Mouse (Mus musculus): ENCODE results near the gene Galr3. TPM values are rescaled to one million over a fixed set of nuclear protein-coding genes. Genes with fewer than 3 reads are reported as not detected.
"Not testable (repeated sequence)": the region's sequence is repeated elsewhere in the genome, so short reads cannot be mapped to it uniquely, and the experiment has no call there.

Galr3 gene
- polyA plus RNA-seq, 1 experiment from 2014 or later: not detected

- no peaks in the 10 kb centered on the region for H3K27me3 ChIP-seq
- H3K9ac ChIP-seq: peak overlapping the region; percentile 100
- WGBS: 5% methylated on average over 46 of the region's 46 CpGs
- ATAC-seq (ENCODE audit: insufficient number of reproducible peaks, insufficient read depth, low FRiP score, low TSS enrichment): no peak
- H3K4me1 ChIP-seq: peaks cover 37% of the 10 kb centered on the region
- H3K36me3 ChIP-seq: no peaks in the 10 kb centered on the region
- H3K4me3 ChIP-seq: peak overlapping the region; percentile 74
- H3K4me2 ChIP-seq (replicated peaks): peak overlapping the region; percentile 98
- H3K9me3 ChIP-seq: no peaks in the 10 kb centered on the region
- peak overlapping the region; percentile 99 for H3K27ac ChIP-seq
Observed at GRCm38 (mm10) chr15:79027291-79028205, 14.1 kb upstream of the Galr3 start.

DNA sequence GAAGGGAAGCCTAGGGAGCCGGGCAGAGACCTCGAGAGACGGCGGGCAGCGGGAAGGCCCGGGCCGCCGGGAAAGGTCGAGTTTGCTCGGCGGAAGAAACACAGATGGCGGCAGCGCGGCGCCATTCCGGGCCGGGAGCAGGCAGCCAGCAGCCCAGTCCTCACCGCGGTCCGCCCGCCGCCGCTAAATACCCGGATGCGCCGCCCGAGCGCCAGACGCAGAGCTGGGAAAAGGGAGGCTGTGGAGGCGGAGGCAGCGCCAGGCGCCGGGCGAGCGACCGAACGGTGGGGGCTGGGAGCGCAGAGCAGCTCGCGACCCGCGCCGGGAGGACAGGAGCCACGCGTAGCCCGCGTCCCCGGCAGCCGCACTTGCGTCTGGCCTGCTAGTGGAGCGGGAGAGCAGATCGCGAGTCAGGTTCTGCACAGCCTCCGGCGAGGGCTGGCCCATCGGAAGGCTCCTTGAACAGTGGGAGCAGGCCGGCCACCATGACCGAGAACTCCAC is 13.4 kb upstream of the Galr3 start, which contains the start of gene H1f0:
H1f0 (plus strand) TSS at position 214 of the 502 bp plus-strand sequence.
- peak within 1 kb of the TSS; percentile 99 for H3K27ac ChIP-seq
- peak within 1 kb of the TSS; percentile 74 for H3K4me3 ChIP-seq
- H3K4me2 ChIP-seq (replicated peaks): peak within 1 kb of the TSS; percentile 98
- no peaks in the 10 kb centered on the region for H3K9me3 ChIP-seq
- no peaks in the 10 kb centered on the region for H3K27me3 ChIP-seq
- H3K9ac ChIP-seq: peak within 1 kb of the TSS; percentile 100
- peak; percentile 59; the same call in 1 of the 2 replicates for ATAC-seq (ENCODE audit: insufficient number of reproducible peaks, insufficient read depth, low FRiP score, low TSS enrichment)
- peaks cover 37% of the 10 kb centered on the region for H3K4me1 ChIP-seq
- under 1% methylated on average over 58 of the region's 58 CpGs for WGBS
- no peaks in the 10 kb centered on the region for H3K36me3 ChIP-seq

DNA sequence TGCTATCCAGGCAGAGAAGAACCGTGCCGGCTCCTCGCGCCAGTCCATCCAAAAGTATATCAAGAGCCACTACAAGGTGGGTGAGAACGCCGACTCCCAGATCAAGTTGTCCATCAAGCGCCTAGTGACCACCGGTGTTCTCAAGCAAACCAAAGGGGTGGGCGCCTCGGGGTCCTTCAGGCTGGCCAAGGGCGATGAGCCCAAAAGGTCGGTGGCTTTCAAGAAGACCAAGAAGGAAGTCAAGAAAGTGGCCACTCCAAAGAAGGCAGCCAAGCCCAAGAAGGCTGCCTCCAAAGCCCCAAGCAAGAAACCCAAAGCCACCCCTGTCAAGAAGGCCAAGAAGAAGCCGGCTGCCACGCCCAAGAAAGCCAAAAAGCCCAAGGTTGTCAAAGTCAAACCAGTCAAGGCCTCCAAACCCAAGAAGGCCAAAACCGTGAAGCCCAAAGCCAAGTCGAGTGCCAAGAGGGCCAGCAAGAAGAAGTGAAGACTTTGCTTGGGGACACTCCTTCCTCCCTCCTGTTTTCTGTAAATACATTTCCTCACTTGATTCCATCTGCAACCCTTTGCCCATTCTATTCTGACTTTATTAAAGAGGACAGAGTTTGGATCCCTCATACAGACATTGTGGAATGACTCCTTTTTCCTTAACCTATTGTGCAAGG is 12.7 kb upstream of the Galr3 start:
- Histone ChIP-seq H3K27me3 (no peaks in the 10 kb centered on the region), H3K9me3 (no peaks in the 10 kb centered on the region), H3K4me2 (replicated peaks) (peak overlapping the region; percentile 98), H3K9ac (peak overlapping the region; percentile 100), H3K4me1 (peaks cover 37% of the 10 kb centered on the region), H3K36me3 (no peaks in the 10 kb centered on the region), H3K27ac (peak overlapping the region; percentile 99), H3K4me3 (peak overlapping the region; percentile 74)
- 39% methylated on average over 16 of the region's 16 CpGs for WGBS
- no peak for ATAC-seq (ENCODE audit: insufficient number of reproducible peaks, insufficient read depth, low FRiP score, low TSS enrichment)

DNA sequence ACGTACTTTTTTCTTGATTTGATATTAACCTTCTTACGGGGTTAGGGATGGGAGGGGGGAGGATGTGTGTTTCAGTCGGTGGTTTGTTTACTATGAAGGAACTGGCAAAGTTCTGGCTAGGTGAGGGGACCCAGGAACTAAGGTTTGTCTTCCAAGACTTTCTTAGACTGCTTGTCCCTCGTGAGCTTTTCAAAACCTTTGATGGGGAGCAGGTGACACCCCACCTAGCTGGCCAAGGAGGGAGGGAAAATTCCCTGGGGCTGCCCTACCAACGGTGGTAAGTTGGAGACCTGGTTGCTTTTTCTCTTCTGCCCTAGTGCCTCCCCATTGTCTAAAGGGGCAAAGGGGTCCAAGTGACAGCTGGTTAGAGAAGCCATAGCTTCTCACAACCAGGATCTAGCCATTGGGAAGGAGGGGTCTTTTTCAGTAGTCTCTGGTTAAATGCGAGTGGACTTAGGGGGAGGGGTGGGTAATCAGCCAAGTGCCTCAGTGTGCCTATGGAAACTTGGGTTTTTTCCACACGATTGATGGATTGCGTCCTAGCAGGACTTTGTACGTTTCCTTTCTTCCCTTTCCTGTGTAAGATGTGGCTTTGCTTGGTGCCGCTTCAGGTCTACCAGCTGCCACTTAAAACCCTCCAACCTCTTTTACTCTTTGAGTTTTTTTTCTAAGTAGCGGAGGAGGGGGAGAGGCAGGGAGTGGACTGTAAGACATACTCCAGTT is 12.0 kb upstream of the Galr3 start:
- 13% methylated on average over 11 of the region's 11 CpGs for WGBS

GRCm38 (mm10) chr15:79030551-79031435 is 10.9 kb upstream of the Galr3 start:
- peaks cover 32% of the 10 kb centered on the region for H3K4me1 ChIP-seq
- ATAC-seq (ENCODE audit: insufficient number of reproducible peaks, insufficient read depth, low FRiP score, low TSS enrichment): peak; percentile 72
- under 1% methylated on average over 52 of the region's 52 CpGs for WGBS
- peak overlapping the region; percentile 100 for H3K9ac ChIP-seq
- H3K4me2 ChIP-seq (replicated peaks): peak overlapping the region; percentile 98
- no peaks in the 10 kb centered on the region for H3K9me3 ChIP-seq
- H3K4me3 ChIP-seq: peak overlapping the region; percentile 74
- no peaks in the 10 kb centered on the region for H3K27me3 ChIP-seq
- peak overlapping the region; percentile 79 for H3K27ac ChIP-seq
- peaks cover 12% of the 10 kb centered on the region for H3K36me3 ChIP-seq

More for the DNA sequence above, 12.0 kb upstream of the Galr3 start:
- 0 out of 2 replicates have a peak, but pooled peaks cover 4% of the 10 kb centered on the region for H3K36me3 ChIP-seq
- ATAC-seq (ENCODE audit: insufficient number of reproducible peaks, insufficient read depth, low FRiP score, low TSS enrichment): no peak
- H3K4me3 ChIP-seq: peak overlapping the region; percentile 74
- H3K9ac ChIP-seq: peak overlapping the region; percentile 100
- no peaks in the 10 kb centered on the region for H3K27me3 ChIP-seq
- H3K9me3 ChIP-seq: no peaks in the 10 kb centered on the region
- peak overlapping the region; percentile 98 for H3K4me2 ChIP-seq (replicated peaks)
- peak overlapping the region; percentile 78 for H3K27ac ChIP-seq
- H3K4me1 ChIP-seq: peaks cover 37% of the 10 kb centered on the region

DNA sequence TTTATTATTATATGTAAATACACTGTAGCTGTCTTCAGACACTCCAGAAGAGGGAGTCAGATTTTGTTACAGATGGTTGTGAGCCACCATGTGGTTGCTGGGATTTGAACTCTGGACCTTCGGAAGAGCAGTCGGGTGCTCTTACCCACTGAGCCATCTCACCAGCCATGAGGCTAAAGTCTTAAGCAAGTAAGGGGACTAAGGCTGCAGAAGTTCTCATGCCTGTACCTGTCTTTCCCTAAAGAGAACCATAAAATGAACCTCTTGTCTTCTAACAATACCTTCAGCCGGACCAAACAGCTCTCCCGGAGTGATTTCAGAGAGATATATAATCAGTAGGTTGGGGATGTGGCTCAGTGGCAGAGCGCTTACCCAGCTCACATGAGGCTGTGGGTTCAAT is 9.8 kb upstream of the Galr3 start:
- H3K27ac ChIP-seq; H3K4me3 ChIP-seq; H3K9me3 ChIP-seq; H3K27me3 ChIP-seq; H3K9ac ChIP-seq; ATAC-seq (ENCODE audit: insufficient number of reproducible peaks, insufficient read depth, low FRiP score, low TSS enrichment): not testable (repeated sequence)
- Histone ChIP-seq H3K36me3 (peaks cover 23% of the 10 kb centered on the region), H3K4me2 (replicated peaks) (peak overlapping the region; percentile 98; the same call in 1 of the 2 replicates), H3K4me1 (peaks cover 25% of the 10 kb centered on the region)
- 94% methylated on average over 5 of the region's 5 CpGs for WGBS

DNA sequence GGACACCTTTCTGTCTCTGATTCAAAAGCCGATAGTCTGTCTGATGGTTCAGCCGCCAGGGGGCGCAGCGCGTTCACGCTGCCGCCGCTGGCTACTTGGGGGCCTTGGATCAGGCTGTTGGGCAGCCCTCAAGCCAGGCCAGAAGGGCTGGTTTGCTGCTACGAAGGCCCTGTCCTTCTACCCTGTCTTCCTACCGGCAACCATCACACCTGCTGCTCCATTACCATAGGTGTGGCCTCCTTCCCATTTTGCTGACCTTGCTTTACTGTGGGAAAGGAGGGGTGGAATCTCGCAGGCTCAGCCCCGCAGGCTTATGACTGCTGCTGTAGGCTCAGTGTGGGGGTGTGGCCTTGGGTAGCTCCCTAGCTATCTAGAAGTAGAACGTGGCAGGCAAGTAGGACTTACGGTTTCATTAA is 3.8 kb upstream of the Galr3 start:
- Histone ChIP-seq H3K27me3 (peaks cover 31% of the 10 kb centered on the region), H3K27ac (no peak overlapping the region), H3K9ac (no peak overlapping the region), H3K9me3 (no peaks in the 10 kb centered on the region), H3K4me3 (no peak overlapping the region), H3K4me2 (replicated peaks) (peak overlapping the region; percentile 23; the same call in 1 of the 2 replicates), H3K36me3 (peaks cover 27% of the 10 kb centered on the region), H3K4me1 (peaks cover 23% of the 10 kb centered on the region)
- no peak for ATAC-seq (ENCODE audit: insufficient number of reproducible peaks, insufficient read depth, low FRiP score, low TSS enrichment)
- WGBS: 14% methylated on average over 14 of the region's 14 CpGs

GRCm38 (mm10) chr15:79038331-79038730 is 3.4 kb upstream of the Galr3 start:
- no peak for ATAC-seq (ENCODE audit: insufficient number of reproducible peaks, insufficient read depth, low FRiP score, low TSS enrichment)
- H3K4me1 ChIP-seq: peaks cover 26% of the 10 kb centered on the region

DNA sequence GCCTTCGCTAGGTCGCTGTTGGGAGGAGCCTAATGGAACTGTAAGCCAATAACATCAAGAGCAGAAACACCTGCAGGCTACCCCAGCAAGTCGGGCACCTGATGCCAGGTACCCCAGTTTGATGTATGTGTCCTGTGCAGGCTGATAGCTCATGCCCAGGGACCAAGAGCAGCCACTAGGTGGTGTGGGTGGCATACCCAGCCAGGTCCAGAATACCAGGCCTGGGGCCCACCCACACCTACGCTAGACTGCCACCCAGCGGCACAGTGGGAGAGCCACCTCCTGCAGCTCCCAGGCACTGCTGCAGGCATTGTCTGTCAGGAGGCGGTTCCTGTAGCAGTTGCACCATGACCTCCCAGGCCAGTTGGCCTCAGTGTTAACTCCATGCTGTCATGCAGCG is 2.8 kb upstream of the Galr3 start:
- 21% methylated on average over 7 of the region's 7 CpGs for WGBS
- ATAC-seq (ENCODE audit: insufficient number of reproducible peaks, insufficient read depth, low FRiP score, low TSS enrichment): no peak
- H3K4me1 ChIP-seq: peaks cover 26% of the 10 kb centered on the region
- peaks cover 27% of the 10 kb centered on the region for H3K36me3 ChIP-seq
- no peak overlapping the region for H3K4me2 ChIP-seq (replicated peaks)
- no peaks in the 10 kb centered on the region for H3K9me3 ChIP-seq
- H3K27me3 ChIP-seq: peaks cover 41% of the 10 kb centered on the region
- H3K27ac ChIP-seq: no peak overlapping the region
- H3K4me3 ChIP-seq: no peak overlapping the region
- no peak overlapping the region for H3K9ac ChIP-seq

More at GRCm38 (mm10) chr15:79038331-79038730, 3.4 kb upstream of the Galr3 start:
- no peak overlapping the region for H3K9ac ChIP-seq
- no peak overlapping the region for H3K4me2 ChIP-seq (replicated peaks)
- peaks cover 27% of the 10 kb centered on the region for H3K36me3 ChIP-seq
- no peak overlapping the region for H3K4me3 ChIP-seq
- H3K27ac ChIP-seq: no peak overlapping the region
- no peaks in the 10 kb centered on the region for H3K9me3 ChIP-seq
- 66% methylated on average over 10 of the region's 10 CpGs for WGBS
- peaks cover 35% of the 10 kb centered on the region for H3K27me3 ChIP-seq

DNA sequence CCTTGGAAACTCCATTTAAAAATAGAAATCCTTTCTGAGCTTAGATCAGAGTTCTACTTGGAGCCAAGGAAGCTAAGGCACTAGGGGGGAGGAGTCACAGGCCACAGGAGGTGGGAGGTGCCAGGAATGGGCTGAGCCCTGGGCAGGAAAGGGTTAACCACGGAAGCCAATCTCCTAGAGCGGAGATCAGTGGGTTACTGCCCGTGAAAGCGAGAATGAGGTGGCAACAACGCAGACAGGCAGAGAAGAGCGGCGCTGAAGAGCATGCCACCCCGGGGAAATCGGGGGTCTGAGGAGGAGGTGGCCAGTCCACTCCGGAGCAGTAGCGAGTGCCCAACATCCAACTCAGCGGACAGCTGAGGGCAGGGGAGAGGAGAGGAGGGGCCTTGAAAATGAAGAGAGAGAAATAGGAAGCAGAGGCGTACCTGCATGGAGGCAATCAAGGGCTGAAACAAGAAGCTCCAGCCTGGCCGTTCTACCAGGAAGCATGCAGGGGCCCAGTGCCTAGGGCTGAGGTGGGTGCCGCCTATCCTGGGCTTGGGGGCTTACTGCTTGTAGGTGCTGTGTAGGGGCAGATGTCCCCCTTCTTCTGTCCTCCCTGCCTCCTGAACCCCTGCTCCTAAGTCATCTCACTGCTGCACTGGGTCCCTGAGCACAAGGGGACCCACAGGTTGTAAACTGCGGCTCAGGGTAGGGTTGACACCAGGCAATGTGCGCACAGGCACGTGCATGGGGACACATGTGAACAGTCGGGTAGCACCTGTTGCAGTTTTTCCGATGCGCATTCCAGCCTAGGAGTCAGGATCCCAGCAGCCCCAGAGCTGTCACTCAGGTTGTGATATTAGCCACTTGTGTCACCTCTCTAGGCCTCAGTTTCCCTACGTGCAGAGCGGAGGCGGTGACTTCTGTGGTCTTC is 926 bp upstream of the Galr3 start:
- Histone ChIP-seq H3K4me3 (peak overlapping the region; percentile 20), H3K27me3 (peaks cover 51% of the 10 kb centered on the region), H3K4me2 (replicated peaks) (peak overlapping the region; percentile 50), H3K9ac (peak overlapping the region; percentile 31; the same call in 1 of the 2 replicates), H3K4me1 (peaks cover 26% of the 10 kb centered on the region), H3K36me3 (peaks cover 15% of the 10 kb centered on the region), H3K9me3 (no peaks in the 10 kb centered on the region), H3K27ac (no peak overlapping the region)
- WGBS: 22% methylated on average over 24 of the region's 24 CpGs
- ATAC-seq (ENCODE audit: insufficient number of reproducible peaks, insufficient read depth, low FRiP score, low TSS enrichment): no peak

Measured in embryonic facial prominence, embryonic 12.5 days (tissue).